Mouse (Mus musculus): Measurements from ENCODE around the gene Slc25a26. TPM values are rescaled to one million over a fixed set of nuclear protein-coding genes. Genes with fewer than 3 reads are reported as not detected.

Slc25a26 gene
- polyA plus RNA-seq, 1 experiment from 2014 or later, result 7.6 TPM

- Histone ChIP-seq H3K4me1 (ENCODE audit: control insufficient read depth, insufficient read depth, low read length) (peaks cover 26% of the 10 kb centered on the region), H3K27ac (ENCODE audit: low read depth, low read length) (no peak overlapping the region), H3K27me3 (ENCODE audit: control insufficient read depth, insufficient read depth, low read length) (no peaks in the 10 kb centered on the region), H3K9me3 (ENCODE audit: control insufficient read depth, low read length) (no peaks in the 10 kb centered on the region), H3K36me3 (ENCODE audit: control insufficient read depth, insufficient read depth, low read length) (no peaks in the 10 kb centered on the region), H3K4me3 (ENCODE audit: low read depth, low read length) (no peak overlapping the region), H3K4me2 (ENCODE audit: low read depth) (no peak overlapping the region), H3K9ac (ENCODE audit: low read length) (no peak overlapping the region)
- DNase-seq (ENCODE audit: low spot score) (no peak), ATAC-seq (ENCODE audit: insufficient read depth, low FRiP score, low TSS enrichment) (no peak)
- 82% methylated on average over 3 of the region's 3 CpGs for WGBS
Observed at GRCm38 (mm10) chr6:94644641-94645040, 144.5 kb downstream of the Slc25a26 start.

DNA sequence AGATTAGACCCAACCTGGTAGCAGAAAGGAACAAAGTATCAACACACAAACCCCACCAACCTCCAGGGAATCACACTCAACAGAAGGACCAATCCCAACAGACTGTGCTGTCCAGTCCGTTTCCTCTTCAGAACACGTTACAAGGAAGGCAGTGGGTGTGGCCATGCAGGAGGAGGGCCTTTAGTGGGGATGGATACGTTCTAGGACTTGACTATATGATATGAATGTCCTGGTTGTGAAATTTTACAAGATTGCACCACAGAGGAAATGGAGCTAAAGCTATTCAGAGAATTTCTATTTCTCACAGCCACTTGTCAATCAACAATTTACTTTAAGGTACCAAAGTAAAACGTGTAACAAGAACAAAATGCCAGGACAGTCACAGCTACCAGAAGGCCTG lies 145.6 kb downstream of the Slc25a26 start:
- H3K36me3 ChIP-seq (ENCODE audit: control insufficient read depth, insufficient read depth, low read length), result no peaks in the 10 kb centered on the region
- no peak overlapping the region for H3K27ac ChIP-seq (ENCODE audit: low read depth, low read length)
- DNase-seq (ENCODE audit: low spot score) (no peak), ATAC-seq (ENCODE audit: insufficient read depth, low FRiP score, low TSS enrichment) (no peak)
- H3K4me3 ChIP-seq (ENCODE audit: low read depth, low read length), result no peak overlapping the region
- 64% methylated on average over 4 of the region's 4 CpGs for WGBS
- H3K9me3 ChIP-seq (ENCODE audit: control insufficient read depth, low read length), result no peaks in the 10 kb centered on the region
- H3K27me3 ChIP-seq (ENCODE audit: control insufficient read depth, insufficient read depth, low read length), result no peaks in the 10 kb centered on the region
- no peak overlapping the region for H3K4me2 ChIP-seq (ENCODE audit: low read depth)
- H3K9ac ChIP-seq (ENCODE audit: low read length), result no peak overlapping the region
- H3K4me1 ChIP-seq (ENCODE audit: control insufficient read depth, insufficient read depth, low read length), result peaks cover 21% of the 10 kb centered on the region

GRCm38 (mm10) chr6:94646274-94646863 lies 146.2 kb downstream of the Slc25a26 start:
- ATAC-seq (ENCODE audit: insufficient read depth, low FRiP score, low TSS enrichment) (no peak), DNase-seq (ENCODE audit: low spot score) (no peak)
- Histone ChIP-seq H3K9ac (ENCODE audit: low read length) (no peak overlapping the region), H3K4me2 (ENCODE audit: low read depth) (no peak overlapping the region), H3K4me1 (ENCODE audit: control insufficient read depth, insufficient read depth, low read length) (peaks cover 21% of the 10 kb centered on the region), H3K27ac (ENCODE audit: low read depth, low read length) (no peak overlapping the region), H3K36me3 (ENCODE audit: control insufficient read depth, insufficient read depth, low read length) (no peaks in the 10 kb centered on the region), H3K9me3 (ENCODE audit: control insufficient read depth, low read length) (no peaks in the 10 kb centered on the region), H3K4me3 (ENCODE audit: low read depth, low read length) (no peak overlapping the region), H3K27me3 (ENCODE audit: control insufficient read depth, insufficient read depth, low read length) (no peaks in the 10 kb centered on the region)
- 75% methylated on average over 6 of the region's 6 CpGs for WGBS

DNA sequence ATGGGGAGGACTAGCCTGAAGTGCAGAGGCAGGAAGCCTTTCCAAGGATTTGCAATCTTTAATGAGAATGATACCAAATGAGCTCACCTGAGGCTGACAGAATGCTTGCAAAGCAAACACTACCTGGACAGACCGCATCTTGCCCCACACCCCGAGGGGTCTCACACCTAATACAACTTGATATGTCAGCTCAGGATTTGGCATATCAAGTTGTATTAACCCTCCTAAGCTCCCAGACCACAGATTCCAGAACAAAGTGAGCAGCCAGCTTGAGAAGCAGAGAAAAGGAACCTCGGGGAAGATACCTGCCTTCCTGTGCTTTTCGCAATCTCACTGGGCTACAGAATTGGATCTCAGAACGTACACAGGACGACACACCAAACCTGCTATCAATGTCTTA lies 146.8 kb downstream of the Slc25a26 start:
- no peak overlapping the region for H3K27ac ChIP-seq (ENCODE audit: low read depth, low read length)
- H3K9me3 ChIP-seq (ENCODE audit: control insufficient read depth, low read length), result no peaks in the 10 kb centered on the region

DNA sequence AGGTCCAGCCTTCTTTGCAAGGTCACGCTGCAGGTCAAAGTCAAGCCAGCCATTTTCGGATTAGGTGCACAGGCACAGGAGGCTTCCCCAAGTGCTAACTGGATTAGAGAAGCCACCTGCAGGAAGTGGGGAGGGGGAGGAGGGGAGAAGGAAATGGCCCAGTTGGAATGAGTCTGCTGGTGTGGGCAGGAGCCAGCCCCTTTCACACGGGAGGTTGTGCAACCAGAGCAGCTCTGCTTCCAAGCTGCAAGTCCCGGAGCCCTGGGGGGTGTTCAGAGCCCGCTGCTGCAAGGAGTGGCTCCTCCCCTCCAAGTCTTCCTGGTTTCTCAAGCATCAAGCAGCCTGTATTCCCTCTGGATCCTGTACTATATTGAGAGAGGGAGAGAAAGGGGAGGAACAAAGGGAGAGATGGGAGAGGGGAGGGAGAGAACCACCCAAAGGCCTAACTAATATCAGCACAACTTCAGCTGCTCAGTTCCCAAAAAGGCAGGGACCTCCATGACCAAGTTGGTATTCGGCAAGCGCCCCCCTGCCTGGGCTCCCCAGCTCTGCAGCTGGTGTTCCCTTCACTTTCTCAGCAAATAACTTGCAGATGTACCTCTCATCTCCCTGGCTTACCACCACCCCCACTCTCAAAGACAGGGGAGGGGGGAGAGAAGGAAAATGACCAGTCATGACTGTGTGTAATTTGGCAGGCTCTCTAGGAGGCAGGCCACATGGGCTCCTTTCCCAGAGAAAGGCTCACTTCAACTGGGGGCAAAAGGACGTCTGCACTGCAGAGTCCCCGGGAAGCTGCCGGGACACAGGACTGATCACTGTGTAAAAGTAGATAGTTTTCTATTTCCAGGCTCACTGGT lies 147.7 kb downstream of the Slc25a26 start:
- Histone ChIP-seq H3K27me3 (ENCODE audit: control insufficient read depth, insufficient read depth, low read length) (no peaks in the 10 kb centered on the region), H3K4me3 (ENCODE audit: low read depth, low read length) (no peak overlapping the region), H3K27ac (ENCODE audit: low read depth, low read length) (peak overlapping the region; percentile 61), H3K36me3 (ENCODE audit: control insufficient read depth, insufficient read depth, low read length) (no peaks in the 10 kb centered on the region), H3K9me3 (ENCODE audit: control insufficient read depth, low read length) (no peaks in the 10 kb centered on the region), H3K9ac (ENCODE audit: low read length) (0 out of 2 replicates have a peak overlapping the region, but pooled peaks have one; percentile 18), H3K4me1 (ENCODE audit: control insufficient read depth, insufficient read depth, low read length) (peaks cover 21% of the 10 kb centered on the region), H3K4me2 (ENCODE audit: low read depth) (no peak overlapping the region)
- peak; percentile 59 for DNase-seq (ENCODE audit: low spot score)
- WGBS, result 15% methylated on average over 10 of the region's 10 CpGs
- peak; percentile 68; the same call in 1 of the 2 replicates for ATAC-seq (ENCODE audit: insufficient read depth, low FRiP score, low TSS enrichment)

More for the DNA sequence above, 146.8 kb downstream of the Slc25a26 start:
- no peak overlapping the region for H3K4me3 ChIP-seq (ENCODE audit: low read depth, low read length)
- H3K27me3 ChIP-seq (ENCODE audit: control insufficient read depth, insufficient read depth, low read length), result no peaks in the 10 kb centered on the region
- H3K4me1 ChIP-seq (ENCODE audit: control insufficient read depth, insufficient read depth, low read length), result peaks cover 21% of the 10 kb centered on the region
- no peak for ATAC-seq (ENCODE audit: insufficient read depth, low FRiP score, low TSS enrichment)
- no peak for DNase-seq (ENCODE audit: low spot score)
- 75% methylated on average over 6 of the region's 6 CpGs for WGBS
- H3K36me3 ChIP-seq (ENCODE audit: control insufficient read depth, insufficient read depth, low read length), result no peaks in the 10 kb centered on the region
- H3K4me2 ChIP-seq (ENCODE audit: low read depth), result no peak overlapping the region
- no peak overlapping the region for H3K9ac ChIP-seq (ENCODE audit: low read length)

DNA sequence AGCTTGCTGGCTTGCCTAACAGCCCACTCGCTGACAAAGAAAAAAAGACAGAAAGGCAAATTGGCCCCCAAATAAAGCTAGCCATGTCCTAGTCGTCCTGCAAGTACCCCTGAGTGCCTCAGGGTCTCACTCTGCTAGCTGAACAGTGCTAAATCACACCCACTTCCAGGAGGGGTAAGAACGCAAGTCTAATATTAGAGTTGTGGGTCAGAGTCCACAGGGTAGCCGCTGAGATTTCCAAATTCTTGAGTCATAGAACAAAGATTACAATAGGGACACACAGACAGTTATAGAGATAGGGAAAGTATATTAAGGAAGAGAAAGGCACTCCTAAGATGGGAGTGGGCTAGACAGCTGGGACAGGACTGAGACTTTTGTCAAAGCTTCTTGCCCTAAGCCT lies 148.4 kb downstream of the Slc25a26 start:
- H3K9me3 ChIP-seq (ENCODE audit: control insufficient read depth, low read length), result no peaks in the 10 kb centered on the region
- peak overlapping the region; percentile 61 for H3K27ac ChIP-seq (ENCODE audit: low read depth, low read length)
- no peak overlapping the region for H3K4me3 ChIP-seq (ENCODE audit: low read depth, low read length)
- H3K27me3 ChIP-seq (ENCODE audit: control insufficient read depth, insufficient read depth, low read length), result no peaks in the 10 kb centered on the region
- H3K36me3 ChIP-seq (ENCODE audit: control insufficient read depth, insufficient read depth, low read length), result no peaks in the 10 kb centered on the region
- no peak for ATAC-seq (ENCODE audit: insufficient read depth, low FRiP score, low TSS enrichment)
- H3K4me2 ChIP-seq (ENCODE audit: low read depth), result no peak overlapping the region
- DNase-seq (ENCODE audit: low spot score), result no peak
- 22% methylated on average over 4 of the region's 4 CpGs for WGBS
- 0 out of 2 replicates have a peak overlapping the region, but pooled peaks have one; percentile 18 for H3K9ac ChIP-seq (ENCODE audit: low read length)
- H3K4me1 ChIP-seq (ENCODE audit: control insufficient read depth, insufficient read depth, low read length), result peaks cover 21% of the 10 kb centered on the region

DNA sequence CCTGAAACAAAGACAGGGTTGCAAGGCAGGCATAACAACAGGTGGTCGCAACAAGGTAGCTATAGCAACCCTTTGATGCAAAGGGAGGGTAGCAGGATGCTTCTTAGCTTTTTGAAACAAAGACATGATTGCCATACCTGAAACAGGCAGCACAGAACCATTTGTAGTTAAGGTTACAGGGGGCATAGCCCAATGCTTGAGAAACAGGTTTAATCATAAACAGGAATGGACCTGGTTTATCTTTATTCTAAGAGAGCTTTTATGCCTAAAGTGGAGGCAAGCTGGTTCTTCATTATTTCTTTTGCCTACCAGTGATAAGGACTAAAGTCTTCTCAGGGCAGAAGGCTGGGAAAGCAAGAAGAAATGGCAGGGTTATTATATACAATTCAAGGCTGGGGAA lies 149.5 kb downstream of the Slc25a26 start:
- Histone ChIP-seq H3K4me2 (ENCODE audit: low read depth) (no peak overlapping the region), H3K9ac (ENCODE audit: low read length) (no peak overlapping the region), H3K4me3 (ENCODE audit: low read depth, low read length) (no peak overlapping the region), H3K27ac (ENCODE audit: low read depth, low read length) (no peak overlapping the region), H3K4me1 (ENCODE audit: control insufficient read depth, insufficient read depth, low read length) (peaks cover 21% of the 10 kb centered on the region), H3K36me3 (ENCODE audit: control insufficient read depth, insufficient read depth, low read length) (no peaks in the 10 kb centered on the region), H3K9me3 (ENCODE audit: control insufficient read depth, low read length) (no peaks in the 10 kb centered on the region), H3K27me3 (ENCODE audit: control insufficient read depth, insufficient read depth, low read length) (no peaks in the 10 kb centered on the region)
- ATAC-seq (ENCODE audit: insufficient read depth, low FRiP score, low TSS enrichment) (no peak), DNase-seq (ENCODE audit: low spot score) (no peak)
- WGBS, result 64% methylated on average over 1 of the region's 1 CpGs

DNA sequence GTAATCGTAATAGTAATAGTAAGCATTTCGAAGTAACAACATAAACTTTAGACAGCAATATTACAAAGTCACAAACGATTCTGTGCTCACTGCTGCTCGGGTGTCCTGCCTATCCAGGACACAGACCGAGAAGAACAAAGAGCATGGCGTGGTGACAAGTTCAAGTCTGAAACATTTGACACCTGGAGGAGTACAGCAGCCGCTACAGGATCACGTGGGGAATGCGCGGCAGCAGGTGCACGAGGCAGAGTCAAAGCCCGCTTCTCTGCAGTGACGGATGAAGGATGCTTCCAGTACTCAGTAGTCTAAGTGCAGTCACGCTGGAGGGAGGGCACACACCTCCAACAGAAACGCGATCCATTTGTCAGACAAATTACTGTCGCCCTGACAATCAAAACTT lies 151.4 kb downstream of the Slc25a26 start:
- no peaks in the 10 kb centered on the region for H3K27me3 ChIP-seq (ENCODE audit: control insufficient read depth, insufficient read depth, low read length)
- ATAC-seq (ENCODE audit: insufficient read depth, low FRiP score, low TSS enrichment), result no peak
- H3K9ac ChIP-seq (ENCODE audit: low read length), result no peak overlapping the region; the same call in 1 of the 2 replicates
- no peak overlapping the region for H3K4me2 ChIP-seq (ENCODE audit: low read depth)
- 86% methylated on average over 17 of the region's 17 CpGs for WGBS
- H3K27ac ChIP-seq (ENCODE audit: low read depth, low read length), result no peak overlapping the region
- no peak for DNase-seq (ENCODE audit: low spot score)
- no peaks in the 10 kb centered on the region for H3K36me3 ChIP-seq (ENCODE audit: control insufficient read depth, insufficient read depth, low read length)
- no peaks in the 10 kb centered on the region for H3K9me3 ChIP-seq (ENCODE audit: control insufficient read depth, low read length)
- H3K4me3 ChIP-seq (ENCODE audit: low read depth, low read length), result no peak overlapping the region
- peaks cover 23% of the 10 kb centered on the region for H3K4me1 ChIP-seq (ENCODE audit: control insufficient read depth, insufficient read depth, low read length)

Measured in neural tube, embryonic 11.5 days (tissue).